Mouse (Mus musculus): ENCODE results near the gene Ivd. TPM values are rescaled to one million over a fixed set of nuclear protein-coding genes. Genes with fewer than 3 reads are reported as not detected.

The Ivd gene
- polyA plus RNA-seq, 2 experiments, result 23.3 to 26.3 TPM

- H3K27ac ChIP-seq, result no peak overlapping the region
- no peak overlapping the region for H3K4me2 ChIP-seq (ENCODE audit: low read depth)
- no peaks in the 10 kb centered on the region for H3K36me3 ChIP-seq (replicated peaks; ENCODE audit: control insufficient read depth, insufficient read depth, low read depth)
- H3K9me3 ChIP-seq (ENCODE audit: control insufficient read depth, low read length), result no peaks in the 10 kb centered on the region
- no peak overlapping the region for H3K4me3 ChIP-seq (ENCODE audit: insufficient read depth in 1 of 2, low read depth in 2 of 2, low read length in 2 of 2)
- no peak for TF ChIP-seq CTCF (IDR thresholded peaks at IDR 0.05; ENCODE audit: low read depth)
- TF ChIP-seq EP300 (IDR thresholded peaks at IDR 0.05; ENCODE audit: low read depth), result no peak
- peaks cover 8% of the 10 kb centered on the region for H3K27me3 ChIP-seq (ENCODE audit: control insufficient read depth, insufficient read depth, low read length)
- H3K4me1 ChIP-seq (replicated peaks; ENCODE audit: control insufficient read depth in 2 of 2, insufficient read depth in 2 of 2, low read length in 1 of 2), result peaks cover 19 to 23% of the 10 kb centered on the region in 2 experiments
- H3K9ac ChIP-seq (replicated peaks), result no peak overlapping the region
- 66% methylated on average over 7 of the region's 7 CpGs for WGBS (ENCODE audit: insufficient replicate concordance)
- DNase-seq (ENCODE audit: low read depth in 3 of 3, low spot score in 3 of 3) (no peak), ATAC-seq (ENCODE audit: insufficient read depth) (no peak)
These were observed 43.8 kb downstream of the Ivd start for GRCm38 (mm10) chr2:118905433-118906117.

- H3K4me1 ChIP-seq (replicated peaks; ENCODE audit: control insufficient read depth in 2 of 2, insufficient read depth in 2 of 2, low read length in 1 of 2), result peaks cover 19 to 25% of the 10 kb centered on the region in 2 experiments
- no peak overlapping the region for H3K4me2 ChIP-seq (ENCODE audit: low read depth)
- ATAC-seq (ENCODE audit: insufficient read depth), result no peak
- peaks cover 5% of the 10 kb centered on the region for H3K27me3 ChIP-seq (ENCODE audit: control insufficient read depth, insufficient read depth, low read length)
- H3K4me3 ChIP-seq (ENCODE audit: insufficient read depth in 1 of 2, low read depth in 2 of 2, low read length in 2 of 2), result no peak overlapping the region
- no peak overlapping the region for H3K9ac ChIP-seq (replicated peaks)
- TF ChIP-seq CTCF (IDR thresholded peaks at IDR 0.05; ENCODE audit: low read depth), result no peak
- TF ChIP-seq EP300 (IDR thresholded peaks at IDR 0.05; ENCODE audit: low read depth), result no peak
- no peaks in the 10 kb centered on the region for H3K9me3 ChIP-seq (ENCODE audit: control insufficient read depth, low read length)
- no peak for DNase-seq (ENCODE audit: low read depth in 3 of 3, low spot score in 3 of 3)
- no peaks in the 10 kb centered on the region for H3K36me3 ChIP-seq (replicated peaks; ENCODE audit: control insufficient read depth, insufficient read depth, low read depth)
- no peak overlapping the region for H3K27ac ChIP-seq
- WGBS (ENCODE audit: insufficient replicate concordance), result 76% methylated on average over 5 of the region's 5 CpGs
These were observed 44.4 kb downstream of the Ivd start for GRCm38 (mm10) chr2:118906118-118906492.

- Histone ChIP-seq H3K27me3 (ENCODE audit: control insufficient read depth, insufficient read depth, low read length) (peaks cover 4% of the 10 kb centered on the region), H3K9me3 (ENCODE audit: control insufficient read depth, low read length) (no peaks in the 10 kb centered on the region), H3K36me3 (replicated peaks; ENCODE audit: control insufficient read depth, insufficient read depth, low read depth) (no peaks in the 10 kb centered on the region), H3K4me1 (replicated peaks; ENCODE audit: control insufficient read depth in 2 of 2, insufficient read depth in 2 of 2, low read length in 1 of 2) (peaks cover 15 to 24% of the 10 kb centered on the region in 2 experiments), H3K27ac (no peak overlapping the region), H3K4me3 (ENCODE audit: insufficient read depth in 1 of 2, low read depth in 2 of 2, low read length in 2 of 2) (no peak overlapping the region), H3K4me2 (ENCODE audit: low read depth) (no peak overlapping the region), H3K9ac (replicated peaks) (no peak overlapping the region)
- 68% methylated on average over 3 of the region's 3 CpGs for WGBS (ENCODE audit: insufficient replicate concordance)
- TF ChIP-seq EP300 (IDR thresholded peaks at IDR 0.05; ENCODE audit: low read depth), result no peak
- TF ChIP-seq CTCF (IDR thresholded peaks at IDR 0.05; ENCODE audit: low read depth), result no peak
- ATAC-seq (ENCODE audit: insufficient read depth) (no peak), DNase-seq (ENCODE audit: low read depth in 3 of 3, low spot score in 3 of 3) (no peak)
These were observed 46.0 kb downstream of the Ivd start for GRCm38 (mm10) chr2:118907781-118908180.

- H3K27ac ChIP-seq, result no peak overlapping the region
- no peak for DNase-seq (ENCODE audit: low read depth in 3 of 3, low spot score in 3 of 3)
- H3K27me3 ChIP-seq (ENCODE audit: control insufficient read depth, insufficient read depth, low read length), result no peaks in the 10 kb centered on the region
- no peaks in the 10 kb centered on the region for H3K9me3 ChIP-seq (ENCODE audit: control insufficient read depth, low read length)
- H3K4me1 ChIP-seq (replicated peaks; ENCODE audit: control insufficient read depth in 2 of 2, insufficient read depth in 2 of 2, low read length in 1 of 2), result peaks cover 2 to 10% of the 10 kb centered on the region in 2 experiments
- H3K36me3 ChIP-seq (replicated peaks; ENCODE audit: control insufficient read depth, insufficient read depth, low read depth), result no peaks in the 10 kb centered on the region
- H3K4me3 ChIP-seq (ENCODE audit: insufficient read depth in 1 of 2, low read depth in 2 of 2, low read length in 2 of 2), result no peak overlapping the region
- no peak overlapping the region for H3K4me2 ChIP-seq (ENCODE audit: low read depth)
- ATAC-seq (ENCODE audit: insufficient read depth), result no peak
- no peak overlapping the region for H3K9ac ChIP-seq (replicated peaks)
- WGBS (ENCODE audit: insufficient replicate concordance), result 58% methylated on average over 1 of the region's 1 CpGs
- TF ChIP-seq EP300 (IDR thresholded peaks at IDR 0.05; ENCODE audit: low read depth), result no peak
- TF ChIP-seq CTCF (IDR thresholded peaks at IDR 0.05; ENCODE audit: low read depth), result no peak
These were observed 47.4 kb downstream of the Ivd start for GRCm38 (mm10) chr2:118909151-118909550.

GRCm38 (mm10) chr2:118910605-118911278 is 49.0 kb downstream of the Ivd start:
- Histone ChIP-seq H3K27ac (no peak overlapping the region), H3K4me1 (replicated peaks; ENCODE audit: control insufficient read depth in 2 of 2, insufficient read depth in 2 of 2, low read length in 1 of 2) (peaks cover 0 to 5% of the 10 kb centered on the region in 2 experiments; a peak in 3 of 4 replicates), H3K9me3 (ENCODE audit: control insufficient read depth, low read length) (no peaks in the 10 kb centered on the region), H3K4me2 (ENCODE audit: low read depth) (no peak overlapping the region), H3K9ac (replicated peaks) (no peak overlapping the region), H3K27me3 (ENCODE audit: control insufficient read depth, insufficient read depth, low read length) (no peaks in the 10 kb centered on the region), H3K36me3 (replicated peaks; ENCODE audit: control insufficient read depth, insufficient read depth, low read depth) (no peaks in the 10 kb centered on the region), H3K4me3 (ENCODE audit: insufficient read depth in 1 of 2, low read depth in 2 of 2, low read length in 2 of 2) (no peak overlapping the region)
- WGBS (ENCODE audit: insufficient replicate concordance), result 67% methylated on average over 7 of the region's 7 CpGs
- ATAC-seq (ENCODE audit: insufficient read depth), result no peak
- no peak for DNase-seq (ENCODE audit: low read depth in 3 of 3, low spot score in 3 of 3)
- TF ChIP-seq EP300 (IDR thresholded peaks at IDR 0.05; ENCODE audit: low read depth) (no peak), CTCF (IDR thresholded peaks at IDR 0.05; ENCODE audit: low read depth) (no peak)

Data from liver, embryonic 14.5 days (tissue).